Mouse (Mus musculus): Measurements from ENCODE around the gene Fiz1.

- no peak for TF ChIP-seq CTCF (IDR thresholded peaks at IDR 0.05; ENCODE audit: low read depth)
- peak; percentile 44; the same call in 1 of the 2 replicates for TF ChIP-seq EP300 (IDR thresholded peaks at IDR 0.05; ENCODE audit: low read depth)
Measured at GRCm38 (mm10) chr7:5062360-5063001, 48.0 kb upstream of the Fiz1 start.

Measured in liver, postnatal 0 days (tissue).